Mouse (Mus musculus): ENCODE data around the gene Hc.

Hc gene

GRCm38 (mm10) chr2:35057243-35057642 is 4.0 kb downstream of the Hc start:
- no peak for DNase-seq (ENCODE audit: low spot score)

- no peak for DNase-seq (ENCODE audit: low spot score)
Observed at GRCm38 (mm10) chr2:35048851-35049250, 12.4 kb downstream of the Hc start.

- no peak for DNase-seq (ENCODE audit: low spot score)
Observed at GRCm38 (mm10) chr2:35044956-35045355, 16.3 kb downstream of the Hc start.

- no peak for DNase-seq (ENCODE audit: low spot score)
Observed at GRCm38 (mm10) chr2:35038580-35039375, 22.5 kb downstream of the Hc start.

- no peak for DNase-seq (ENCODE audit: low spot score)
Observed at GRCm38 (mm10) chr2:35024646-35025154, 36.5 kb downstream of the Hc start.

- DNase-seq (ENCODE audit: low spot score), result no peak
Observed at GRCm38 (mm10) chr2:35021806-35022205, 39.4 kb downstream of the Hc start.

GRCm38 (mm10) chr2:35015861-35016260 is 45.4 kb downstream of the Hc start:
- DNase-seq (ENCODE audit: low spot score), result no peak

- no peak for DNase-seq (ENCODE audit: low spot score)
Observed at GRCm38 (mm10) chr2:35011649-35012048, 49.6 kb downstream of the Hc start.

GRCm38 (mm10) chr2:34998956-34999355 is 62.3 kb downstream of the Hc start:
- DNase-seq (ENCODE audit: low spot score), result no peak

- no peak for DNase-seq (ENCODE audit: low spot score)
Observed at GRCm38 (mm10) chr2:34996506-34996905, 64.7 kb downstream of the Hc start.

GRCm38 (mm10) chr2:34993696-34994356 is 67.4 kb downstream of the Hc start:
- DNase-seq (ENCODE audit: low spot score), result no peak

GRCm38 (mm10) chr2:34992729-34993695 is 68.2 kb downstream of the Hc start:
- no peak for DNase-seq (ENCODE audit: low spot score)

GRCm38 (mm10) chr2:34991966-34992365 is 69.3 kb downstream of the Hc start:
- no peak for DNase-seq (ENCODE audit: low spot score)

- no peak for DNase-seq (ENCODE audit: low spot score)
Observed at GRCm38 (mm10) chr2:34989749-34990148, 71.5 kb downstream of the Hc start.

- no peak for DNase-seq (ENCODE audit: low spot score)
Observed at GRCm38 (mm10) chr2:34987595-34987994, 73.6 kb downstream of the Hc start.

- DNase-seq (ENCODE audit: low spot score), result no peak
Observed at GRCm38 (mm10) chr2:34984885-34985284, 76.4 kb downstream of the Hc start.

GRCm38 (mm10) chr2:34982906-34983698 is 78.1 kb downstream of the Hc start:
- no peak for DNase-seq (ENCODE audit: low spot score)

- DNase-seq (ENCODE audit: low spot score), result no peak
Observed at GRCm38 (mm10) chr2:34982096-34982724, 79.0 kb downstream of the Hc start.

- no peak for DNase-seq (ENCODE audit: low spot score)
Observed at GRCm38 (mm10) chr2:34979459-34980011, 81.7 kb downstream of the Hc start.

GRCm38 (mm10) chr2:34978226-34978625 is 83.0 kb downstream of the Hc start:
- no peak for DNase-seq (ENCODE audit: low spot score)
